Mouse (Mus musculus): ENCODE data around the gene Polr3b.

Polr3b gene

GRCm38 (mm10) chr10:84710192-84710591 lies 88.1 kb downstream of the Polr3b start:
- DNase-seq (ENCODE audit: low read depth, low spot score) = no peak

GRCm38 (mm10) chr10:84710827-84711226 lies 88.7 kb downstream of the Polr3b start:
- DNase-seq (ENCODE audit: low read depth, low spot score) = no peak

- DNase-seq (ENCODE audit: low read depth, low spot score) = no peak
These were observed 89.4 kb downstream of the Polr3b start for GRCm38 (mm10) chr10:84711479-84711878.

- no peak for DNase-seq (ENCODE audit: low read depth, low spot score)
These were observed 89.8 kb downstream of the Polr3b start for GRCm38 (mm10) chr10:84711940-84712339.

- no peak for DNase-seq (ENCODE audit: low read depth, low spot score)
These were observed 90.4 kb downstream of the Polr3b start for GRCm38 (mm10) chr10:84712532-84712931.

GRCm38 (mm10) chr10:84713043-84713442 lies 91.0 kb downstream of the Polr3b start:
- no peak for DNase-seq (ENCODE audit: low read depth, low spot score)

GRCm38 (mm10) chr10:84715639-84716038 lies 93.5 kb downstream of the Polr3b start:
- no peak for DNase-seq (ENCODE audit: low read depth, low spot score)

GRCm38 (mm10) chr10:84716581-84716980 lies 94.5 kb downstream of the Polr3b start:
- no peak for DNase-seq (ENCODE audit: low read depth, low spot score)

GRCm38 (mm10) chr10:84722711-84723110 lies 100.6 kb downstream of the Polr3b start:
- DNase-seq (ENCODE audit: low read depth, low spot score) = no peak

GRCm38 (mm10) chr10:84727005-84727404 lies 104.9 kb downstream of the Polr3b start:
- DNase-seq (ENCODE audit: low read depth, low spot score) = no peak

- no peak for DNase-seq (ENCODE audit: low read depth, low spot score)
These were observed 105.7 kb downstream of the Polr3b start for GRCm38 (mm10) chr10:84727760-84728159.

- no peak for DNase-seq (ENCODE audit: low read depth, low spot score)
These were observed 108.0 kb downstream of the Polr3b start for GRCm38 (mm10) chr10:84730078-84730477.

GRCm38 (mm10) chr10:84730956-84731355 lies 108.9 kb downstream of the Polr3b start:
- DNase-seq (ENCODE audit: low read depth, low spot score) = no peak

GRCm38 (mm10) chr10:84733511-84733910 lies 111.4 kb downstream of the Polr3b start:
- DNase-seq (ENCODE audit: low read depth, low spot score) = no peak

GRCm38 (mm10) chr10:84754851-84755785 lies 133.0 kb downstream of the Polr3b start:
- no peak for DNase-seq (ENCODE audit: low read depth, low spot score)

- no peak for DNase-seq (ENCODE audit: low read depth, low spot score)
These were observed 133.7 kb downstream of the Polr3b start, which contains the start of gene Rfx4 for GRCm38 (mm10) chr10:84755786-84756203. Gene Rfx4, plus strand, starts transcription at chr10:84756062.

GRCm38 (mm10) chr10:84756435-84757095 lies 134.5 kb downstream of the Polr3b start:
- no peak for DNase-seq (ENCODE audit: low read depth, low spot score)

- no peak for DNase-seq (ENCODE audit: low read depth, low spot score)
These were observed 135.5 kb downstream of the Polr3b start for GRCm38 (mm10) chr10:84757426-84758199.

- DNase-seq (ENCODE audit: low read depth, low spot score) = no peak
These were observed 136.0 kb downstream of the Polr3b start for GRCm38 (mm10) chr10:84758200-84758468.

- DNase-seq (ENCODE audit: low read depth, low spot score) = no peak
These were observed 136.7 kb downstream of the Polr3b start for GRCm38 (mm10) chr10:84758483-84759431.

- DNase-seq (ENCODE audit: low read depth, low spot score) = no peak
These were observed 137.5 kb downstream of the Polr3b start for GRCm38 (mm10) chr10:84759511-84760117.
